Mouse (Mus musculus): ENCODE data around the gene Gpcpd1.

DNA sequence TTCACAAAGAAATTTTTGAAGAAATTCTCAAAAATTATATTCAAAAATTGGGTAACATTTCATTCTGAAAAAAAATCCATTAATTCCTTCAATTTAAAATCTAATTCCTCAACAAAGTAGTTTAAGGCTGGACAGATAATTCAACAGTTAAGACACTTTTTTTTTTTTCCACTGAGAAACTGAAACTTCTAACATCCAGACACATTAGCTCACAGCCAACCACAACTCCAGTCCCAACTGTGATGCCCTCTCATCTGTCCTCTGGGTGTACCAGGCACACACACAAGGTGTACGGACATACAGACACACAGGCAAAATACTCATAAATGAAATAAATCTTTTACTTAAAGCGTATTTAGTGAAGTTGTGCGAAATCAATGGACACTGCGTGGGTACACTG, 25.7 kb downstream of the Gpcpd1 start:
- no peak for TF ChIP-seq EP300 (optimal IDR thresholded peaks at IDR 0.05)
- TF ChIP-seq CTCF (IDR thresholded peaks at IDR 0.05; ENCODE audit: low read depth) = no peak
